Mouse (Mus musculus): ENCODE data around the gene Gm20441.

Gene Gm20441

GRCm38 (mm10) chr10:75780769-75781578 is at the start of gene Gm20441, which contains the start of gene Gstt3:
Gm20441 (minus strand) TSS chr10:75780954.
Gstt3 (minus strand) TSS chr10:75781414.
- peak; percentile 78 for DNase-seq (ENCODE audit: low spot score)

DNA sequence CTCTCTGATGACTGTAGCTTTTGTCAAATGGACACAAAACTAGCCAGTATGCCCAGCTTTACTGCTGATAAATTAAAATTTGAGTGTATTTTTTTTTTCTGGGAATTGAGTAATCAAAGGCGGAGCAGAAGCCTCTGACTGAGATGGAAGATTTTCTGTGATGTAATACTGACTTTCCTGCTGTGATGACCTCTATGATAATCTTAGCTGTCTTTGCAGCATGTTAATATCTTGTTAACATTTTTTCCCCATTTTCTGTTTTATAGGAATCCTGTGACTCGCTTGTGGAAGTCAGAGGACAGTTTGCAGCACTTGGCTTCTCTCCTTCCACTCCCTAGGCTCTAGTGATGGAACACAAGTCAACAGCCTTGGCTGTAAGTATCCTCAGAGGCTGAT is 49.5 kb upstream of the Gm20441 start:
- no peak for DNase-seq (ENCODE audit: low spot score)

GRCm38 (mm10) chr10:75829529-75830274 is 48.9 kb upstream of the Gm20441 start:
- DNase-seq (ENCODE audit: low spot score) = no peak

GRCm38 (mm10) chr10:75828500-75828931 is 47.8 kb upstream of the Gm20441 start:
- DNase-seq (ENCODE audit: low spot score) = no peak

DNA sequence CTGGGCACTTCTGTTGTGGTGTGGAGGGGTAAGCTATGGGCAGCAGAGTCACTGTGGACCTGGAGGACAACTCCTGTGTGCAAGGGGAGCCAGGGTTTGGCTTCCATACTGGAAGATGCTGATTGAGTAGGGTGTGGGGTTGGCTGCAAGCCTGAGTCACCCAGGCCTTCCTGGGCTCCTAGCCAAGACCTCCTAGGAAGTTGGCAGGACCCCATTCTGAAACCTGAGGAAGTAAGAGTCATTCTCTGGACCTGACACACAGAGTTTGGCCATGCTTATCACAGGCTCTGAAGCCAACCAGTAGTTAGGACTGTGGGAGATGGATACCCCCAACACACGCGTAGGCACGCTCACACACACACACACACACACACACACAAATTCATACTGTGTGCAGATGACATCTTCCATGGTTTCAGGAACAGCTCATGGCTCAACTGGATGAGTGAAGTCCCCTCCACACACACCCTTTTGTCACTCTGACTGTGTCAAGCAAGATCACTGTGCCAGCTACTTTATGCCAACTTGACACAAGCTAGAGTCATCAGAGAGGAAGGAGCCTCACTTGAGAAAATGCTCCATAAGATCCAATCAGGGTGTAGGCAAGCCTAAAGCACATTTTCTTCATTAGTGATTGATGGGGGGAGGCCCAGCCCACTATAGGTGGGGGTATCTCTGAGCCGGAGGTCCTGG is 47.1 kb upstream of the Gm20441 start:
- DNase-seq (ENCODE audit: low spot score) = no peak

- no peak for DNase-seq (ENCODE audit: low spot score)
Observed at GRCm38 (mm10) chr10:75824530-75824929, 43.8 kb upstream of the Gm20441 start.

DNA sequence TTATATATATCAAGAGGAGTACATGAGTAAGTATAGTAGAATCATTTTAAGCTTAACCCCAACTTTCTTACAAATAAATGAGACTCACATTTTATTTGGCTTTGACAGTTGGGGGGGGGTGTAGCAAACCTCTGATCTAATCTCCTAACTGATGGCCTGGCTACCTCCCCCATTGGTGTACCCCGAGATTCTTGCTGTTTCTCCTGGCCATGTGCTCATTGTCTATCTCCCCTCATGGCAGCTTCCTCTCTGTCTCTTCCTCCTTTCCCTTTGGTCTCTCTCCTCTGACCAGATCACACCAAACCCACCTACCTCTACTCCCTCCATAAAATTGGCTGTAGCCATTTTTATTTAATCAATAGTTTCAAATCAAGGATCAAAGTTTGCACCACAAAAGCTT is 43.0 kb upstream of the Gm20441 start:
- DNase-seq (ENCODE audit: low spot score) = no peak

DNA sequence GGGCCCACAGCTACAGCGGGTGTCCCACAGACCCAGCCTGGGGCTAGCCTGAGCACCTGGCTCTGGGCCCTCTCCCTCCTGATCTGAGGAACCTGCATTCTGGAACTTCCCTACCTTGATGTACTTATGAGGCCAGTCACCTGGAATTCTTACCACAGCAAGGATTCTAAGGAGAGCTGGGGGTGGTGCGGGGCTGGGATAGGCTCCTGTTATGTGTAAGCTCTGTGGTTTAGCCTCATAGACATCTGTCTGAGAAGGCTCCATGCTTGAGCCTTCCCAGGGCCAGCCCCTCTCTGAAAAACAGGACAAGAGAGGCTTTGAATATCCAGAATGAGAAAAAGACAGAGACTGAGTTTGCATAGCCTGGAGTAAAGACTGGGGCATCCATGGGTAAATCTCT is 41.7 kb upstream of the Gm20441 start, which contains the start of gene Gstt4:
Gene Gstt4, minus strand, starts transcription at position 101 of the 400 bp plus-strand sequence.
- no peak for DNase-seq (ENCODE audit: low spot score)

DNA sequence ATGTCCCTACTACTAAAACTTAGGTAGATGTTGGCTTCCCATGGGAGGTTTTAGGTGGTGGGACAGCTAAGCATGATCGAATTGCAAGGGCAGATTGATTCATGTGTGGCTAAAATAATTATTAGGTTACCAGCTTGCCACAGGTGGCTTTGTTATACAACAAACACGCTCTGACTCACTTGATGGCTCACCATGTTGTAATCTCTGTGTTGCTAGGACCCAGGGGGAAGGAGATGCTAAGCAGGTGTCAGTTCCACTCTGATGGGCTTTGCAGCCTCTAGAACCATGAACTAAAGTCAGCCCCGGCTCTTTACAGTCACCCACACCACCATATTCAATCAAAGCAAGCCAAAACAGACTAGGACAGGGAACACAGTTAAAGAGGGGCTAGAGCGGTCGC is 39.1 kb upstream of the Gm20441 start:
- no peak for DNase-seq (ENCODE audit: low spot score)

DNA sequence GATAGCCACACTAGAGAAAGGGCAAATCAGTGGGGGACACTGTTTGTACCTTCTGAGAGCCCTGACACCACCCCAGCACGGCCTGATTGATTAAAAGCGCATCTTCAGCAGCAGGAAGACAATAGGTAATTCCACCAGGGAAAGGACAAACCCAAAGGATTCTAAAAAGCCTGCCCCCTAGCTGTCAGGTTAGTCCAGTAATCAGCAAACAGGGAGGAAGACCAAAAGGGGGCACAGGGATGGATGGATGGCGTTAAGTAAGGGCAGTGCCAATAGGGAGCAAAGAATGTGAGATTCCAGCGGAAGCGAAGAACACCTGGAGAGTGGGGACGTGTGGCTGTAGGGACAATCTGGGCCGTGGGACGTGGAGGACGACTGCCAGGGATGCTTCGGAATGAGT is 37.9 kb upstream of the Gm20441 start:
- no peak for DNase-seq (ENCODE audit: low spot score)

GRCm38 (mm10) chr10:75804217-75804616 is 23.5 kb upstream of the Gm20441 start:
- DNase-seq (ENCODE audit: low spot score) = no peak

- peak; percentile 64 for DNase-seq (ENCODE audit: low spot score)
Observed at GRCm38 (mm10) chr10:75798176-75798696, 17.5 kb upstream of the Gm20441 start, which contains the start of gene Gstt1. Gstt1 (minus strand) TSS chr10:75798584.

DNA sequence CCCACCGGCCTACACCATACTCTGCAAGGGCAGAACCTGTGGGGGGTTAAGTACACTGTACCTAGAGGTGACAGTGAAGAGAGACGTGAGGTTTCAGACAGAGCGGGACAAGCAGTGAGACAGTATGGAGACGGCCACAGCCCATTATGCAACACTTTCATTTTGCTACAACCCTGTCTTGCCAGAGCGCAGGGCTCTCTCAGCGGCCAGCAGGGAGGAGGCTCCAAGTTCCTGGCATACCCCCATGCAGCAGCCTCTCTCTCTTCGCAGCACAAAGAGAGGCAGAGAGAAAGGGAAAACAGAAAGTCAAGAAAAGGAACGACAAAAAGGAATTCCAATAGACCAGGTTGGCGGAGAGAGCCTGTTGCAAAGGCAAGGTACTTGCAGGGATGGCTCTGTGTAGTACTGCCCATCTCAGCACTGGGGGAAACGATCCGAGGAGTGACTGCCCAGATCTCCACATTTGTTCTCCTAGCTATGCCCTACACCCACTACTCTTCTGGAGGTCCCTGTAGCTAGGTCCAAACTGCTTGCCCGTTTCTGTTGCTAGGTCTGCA is 16.9 kb upstream of the Gm20441 start:
- peak; percentile 44 for DNase-seq (ENCODE audit: low spot score)

- DNase-seq (ENCODE audit: low spot score) = no peak
Observed at GRCm38 (mm10) chr10:75796731-75797516, 16.2 kb upstream of the Gm20441 start.

DNA sequence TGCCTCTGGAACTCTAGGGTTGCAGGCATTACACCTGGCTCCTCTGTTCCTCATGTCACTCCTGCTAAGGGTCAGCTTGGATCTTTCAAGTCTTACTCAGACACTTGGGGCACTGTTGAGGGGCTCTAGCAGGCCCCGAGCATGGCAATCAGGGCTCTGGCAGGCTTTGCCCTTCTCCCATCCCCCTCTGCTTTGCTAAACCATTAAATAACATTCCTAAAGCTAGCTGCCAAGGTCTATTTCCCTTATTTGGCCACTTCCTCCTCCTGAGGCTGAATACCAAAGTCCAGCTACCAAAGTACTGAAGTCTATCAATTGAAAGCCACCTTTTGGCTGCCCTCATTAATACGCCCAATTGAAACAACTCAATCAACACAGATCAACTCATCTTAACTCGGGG is 14.1 kb upstream of the Gm20441 start:
- peak; percentile 36 for DNase-seq (ENCODE audit: low spot score)

DNA sequence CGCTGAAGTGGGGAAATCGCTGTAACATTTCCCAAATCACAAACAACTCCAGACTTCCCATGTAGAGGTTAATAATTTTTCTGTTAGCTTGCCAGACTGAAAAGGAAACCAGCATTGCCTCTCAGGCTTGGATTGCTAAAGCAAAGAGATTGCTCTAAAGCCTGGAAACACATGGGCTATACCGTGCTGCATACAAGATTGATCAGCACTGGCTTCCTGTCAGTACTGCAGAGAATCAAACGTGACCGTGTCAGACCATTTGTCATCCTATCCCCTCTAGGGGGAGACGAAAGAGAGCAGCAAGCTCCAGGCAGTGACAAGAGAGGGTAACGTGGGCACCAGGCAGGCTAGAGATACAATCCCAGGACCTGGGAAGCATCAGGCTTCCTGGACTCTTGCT is 10.0 kb upstream of the Gm20441 start:
- peak; percentile 30 for DNase-seq (ENCODE audit: low spot score)

GRCm38 (mm10) chr10:75789841-75790240 is 9.1 kb upstream of the Gm20441 start:
- no peak for DNase-seq (ENCODE audit: low spot score)

DNA sequence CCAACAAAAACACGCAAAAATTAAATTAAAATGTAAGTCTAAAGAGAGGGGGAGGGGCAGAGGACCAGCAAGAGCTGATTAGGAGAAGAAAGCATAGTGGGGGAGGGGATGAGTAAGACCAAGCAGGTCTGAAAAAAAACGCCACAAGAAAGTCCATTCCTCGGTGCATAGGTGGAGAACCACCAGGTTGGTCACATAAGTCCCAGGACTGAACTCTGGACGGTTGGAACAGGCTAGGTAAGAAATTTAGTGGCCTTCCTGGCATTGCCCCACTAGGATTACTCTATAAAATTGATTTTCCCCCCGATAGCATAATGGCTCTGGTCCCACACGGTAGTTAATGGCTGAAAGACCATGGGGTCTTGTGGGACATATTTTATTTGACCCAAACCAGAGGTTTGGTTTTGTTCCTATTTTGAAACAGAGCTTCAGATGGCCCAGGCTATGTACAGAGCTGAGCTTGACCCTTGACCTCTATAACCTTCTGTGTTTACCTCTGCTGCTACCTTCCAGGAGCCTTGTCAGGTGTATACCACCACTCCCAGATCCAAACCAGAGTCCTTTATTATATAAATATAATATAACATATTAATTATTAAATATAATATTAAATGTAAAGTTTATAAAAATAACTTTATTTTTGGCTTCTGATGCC is 8.5 kb upstream of the Gm20441 start:
- DNase-seq (ENCODE audit: low spot score) = no peak

DNA sequence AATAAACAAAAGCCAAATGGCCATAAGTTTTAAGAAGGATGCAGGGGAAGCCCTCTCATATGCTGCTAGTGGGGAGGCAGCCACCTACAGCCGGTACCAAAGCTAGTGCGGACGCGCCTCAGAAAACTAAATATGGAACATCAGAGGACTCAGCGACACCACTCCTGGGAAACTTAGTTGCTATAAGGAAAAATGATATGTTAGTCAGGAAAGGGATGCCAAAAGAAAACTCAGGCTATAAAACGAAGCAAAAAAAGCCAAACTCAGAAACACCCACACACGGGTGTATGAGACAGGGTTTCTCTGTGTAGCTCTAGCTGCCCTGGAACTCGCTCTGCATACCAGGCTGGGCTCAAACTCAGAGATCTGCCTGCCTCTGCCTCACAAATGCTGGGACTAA is 7.5 kb upstream of the Gm20441 start:
- DNase-seq (ENCODE audit: low spot score) = no peak

- no peak for DNase-seq (ENCODE audit: low spot score)
Observed at GRCm38 (mm10) chr10:75785442-75785841, 4.7 kb upstream of the Gm20441 start.
